Mouse (Mus musculus): ENCODE data around the gene A930033H14Rik. TPM values are rescaled to one million over a fixed set of nuclear protein-coding genes. Genes with fewer than 3 reads are reported as not detected.

Gene A930033H14Rik
- polyA plus RNA-seq, 1 experiment from 2014 or later = 2.0 TPM

DNA sequence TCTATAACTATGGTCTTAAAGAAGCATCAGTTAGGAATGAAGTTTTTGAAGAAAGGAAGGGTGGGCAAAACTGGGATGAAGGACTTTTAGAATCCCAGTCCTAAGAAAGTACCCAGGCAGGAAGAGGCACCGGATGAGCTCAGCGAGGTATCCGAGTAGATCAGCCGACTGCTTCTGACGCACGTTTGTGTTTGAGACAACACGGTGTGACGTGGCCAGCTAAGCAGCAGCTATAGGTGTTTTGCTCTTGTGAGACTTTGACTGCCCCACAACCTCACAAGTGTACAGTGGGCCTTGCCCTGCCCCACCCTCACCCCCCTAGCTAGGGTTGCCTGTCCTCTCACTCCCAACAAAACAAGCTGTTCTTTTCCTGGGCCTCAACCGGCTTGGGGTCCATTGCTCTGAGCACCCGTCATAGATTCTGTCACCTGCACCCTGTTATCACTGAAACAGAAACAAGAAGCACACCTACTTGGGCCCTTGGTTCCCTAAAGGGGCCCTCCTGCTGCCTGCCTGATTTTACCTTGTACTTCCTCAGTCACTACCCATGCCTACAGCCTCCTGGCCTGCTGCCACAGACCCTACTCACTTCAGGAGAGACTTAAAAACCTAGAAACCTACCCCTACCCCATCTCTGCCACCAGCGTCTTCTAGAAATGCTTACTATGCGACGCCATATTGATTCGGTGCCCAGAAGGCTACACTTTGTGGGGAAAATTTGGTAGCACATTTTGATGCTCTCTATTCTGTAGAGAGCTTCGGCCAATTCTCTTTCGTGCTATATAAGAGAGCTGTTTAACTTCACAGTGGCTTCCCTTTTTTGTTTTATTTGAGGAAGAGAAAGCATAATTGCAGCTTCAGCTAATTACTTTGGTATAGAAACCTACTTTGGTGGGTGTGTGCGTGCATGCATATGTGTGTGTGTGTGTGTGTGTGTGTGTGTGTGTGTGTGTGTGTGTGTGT lies 39.5 kb upstream of the A930033H14Rik start:
- Histone ChIP-seq H3K4me1 (replicated peaks; ENCODE audit: control insufficient read depth, insufficient read depth, low read length) (peaks cover 16% of the 10 kb centered on the region), H3K27me3 (ENCODE audit: control insufficient read depth, insufficient read depth, low read length) (no peaks in the 10 kb centered on the region), H3K9ac (no peak overlapping the region), H3K9me3 (ENCODE audit: control insufficient read depth, low read length) (no peaks in the 10 kb centered on the region), H3K4me3 (replicated peaks; ENCODE audit: low read length) (no peak overlapping the region), H3K36me3 (replicated peaks; ENCODE audit: control insufficient read depth, insufficient read depth) (no peaks in the 10 kb centered on the region; the same call in 1 of the 2 replicates), H3K27ac (no peak overlapping the region), H3K4me2 (replicated peaks) (no peak overlapping the region)
- DNase-seq (ENCODE audit: low spot score) (no peak), ATAC-seq (ENCODE audit: low FRiP score) (no peak)
- 93% methylated on average over 17 of the region's 17 CpGs for WGBS

DNA sequence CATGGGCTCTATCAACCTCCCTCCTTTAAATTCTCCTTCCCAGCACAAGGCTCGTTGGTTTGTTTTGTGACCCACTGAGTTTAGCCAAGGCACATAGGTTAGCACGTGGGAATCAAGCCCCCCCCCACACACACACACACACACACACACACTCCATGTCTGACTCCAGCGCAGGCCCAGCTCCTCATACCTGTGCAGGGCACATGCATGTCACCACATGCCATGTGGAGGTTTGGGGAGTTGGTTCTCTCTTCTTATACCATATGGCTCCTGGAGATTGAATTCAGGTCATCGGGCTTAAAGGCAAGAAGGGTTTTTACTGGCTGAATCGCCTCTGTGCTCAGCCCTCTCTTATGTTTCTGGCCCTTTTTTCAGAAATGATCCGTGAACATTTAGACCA lies 38.4 kb upstream of the A930033H14Rik start:
- H3K9me3 ChIP-seq (ENCODE audit: control insufficient read depth, low read length) = 0 out of 2 replicates have a peak, but pooled peaks cover 4% of the 10 kb centered on the region
- peaks cover 16% of the 10 kb centered on the region for H3K4me1 ChIP-seq (replicated peaks; ENCODE audit: control insufficient read depth, insufficient read depth, low read length)
- DNase-seq (ENCODE audit: low spot score) (no peak), ATAC-seq (ENCODE audit: low FRiP score) (no peak)
- no peak overlapping the region for H3K9ac ChIP-seq
- no peak overlapping the region for H3K27ac ChIP-seq
- no peak overlapping the region for H3K4me3 ChIP-seq (replicated peaks; ENCODE audit: low read length)
- no peak overlapping the region for H3K4me2 ChIP-seq (replicated peaks)
- no peaks in the 10 kb centered on the region for H3K27me3 ChIP-seq (ENCODE audit: control insufficient read depth, insufficient read depth, low read length)
- WGBS = 92% methylated on average over 6 of the region's 6 CpGs
- no peaks in the 10 kb centered on the region; the same call in 1 of the 2 replicates for H3K36me3 ChIP-seq (replicated peaks; ENCODE audit: control insufficient read depth, insufficient read depth)

DNA sequence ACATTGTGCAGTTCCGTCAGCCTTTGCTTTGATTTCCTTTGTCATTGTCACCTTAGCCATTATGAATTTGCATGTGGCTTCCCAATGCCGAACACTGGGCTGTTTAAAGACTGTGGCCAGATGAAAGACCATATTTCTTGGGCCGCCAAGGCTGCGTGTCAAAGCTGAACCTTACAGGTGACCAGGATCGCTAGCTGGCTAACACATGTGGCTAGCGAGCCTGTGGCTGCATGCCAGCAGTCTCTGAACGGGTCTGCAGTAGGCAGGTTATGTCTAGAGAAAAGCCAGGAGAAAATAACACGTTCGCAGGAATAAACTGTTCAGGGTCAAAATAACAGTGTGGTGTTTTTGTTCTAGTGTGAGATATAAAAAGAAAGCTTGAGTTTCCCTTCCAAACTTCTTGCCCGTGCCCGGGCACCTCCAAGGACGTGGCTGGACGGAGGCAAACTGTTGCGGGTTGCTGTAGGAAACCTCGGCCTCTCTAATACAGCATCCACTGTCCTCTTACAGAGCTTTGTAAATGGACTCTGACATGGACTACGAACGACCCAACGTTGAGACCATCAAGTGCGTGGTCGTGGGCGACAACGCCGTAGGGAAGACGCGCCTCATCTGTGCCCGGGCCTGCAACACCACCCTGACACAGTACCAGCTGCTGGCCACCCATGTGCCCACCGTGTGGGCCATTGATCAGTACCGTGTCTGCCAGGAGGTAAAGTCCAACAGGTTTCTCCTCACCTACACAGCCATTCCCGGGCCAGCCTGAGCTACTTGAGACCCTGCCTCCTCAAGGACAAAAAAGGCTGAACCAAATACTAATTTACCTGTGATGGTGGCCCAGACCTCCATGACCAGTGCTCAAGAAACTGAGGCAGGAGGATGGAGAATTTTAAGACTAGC lies 35.6 kb upstream of the A930033H14Rik start:
- 91% methylated on average over 29 of the region's 29 CpGs for WGBS
- no peak for DNase-seq (ENCODE audit: low spot score)
- Histone ChIP-seq H3K36me3 (replicated peaks; ENCODE audit: control insufficient read depth, insufficient read depth) (no peaks in the 10 kb centered on the region; the same call in 1 of the 2 replicates), H3K4me2 (replicated peaks) (no peak overlapping the region), H3K9me3 (ENCODE audit: control insufficient read depth, low read length) (0 out of 2 replicates have a peak, but pooled peaks cover 4% of the 10 kb centered on the region), H3K4me3 (replicated peaks; ENCODE audit: low read length) (no peak overlapping the region), H3K27ac (no peak overlapping the region), H3K27me3 (ENCODE audit: control insufficient read depth, insufficient read depth, low read length) (no peaks in the 10 kb centered on the region), H3K9ac (no peak overlapping the region), H3K4me1 (replicated peaks; ENCODE audit: control insufficient read depth, insufficient read depth, low read length) (no peaks in the 10 kb centered on the region; the same call in 1 of the 2 replicates)
- ATAC-seq (ENCODE audit: low FRiP score) = no peak

- Histone ChIP-seq H3K4me2 (replicated peaks) (no peak overlapping the region), H3K36me3 (replicated peaks; ENCODE audit: control insufficient read depth, insufficient read depth) (no peaks in the 10 kb centered on the region; the same call in 1 of the 2 replicates), H3K9me3 (ENCODE audit: control insufficient read depth, low read length) (0 out of 2 replicates have a peak, but pooled peaks cover 4% of the 10 kb centered on the region), H3K27ac (no peak overlapping the region), H3K27me3 (ENCODE audit: control insufficient read depth, insufficient read depth, low read length) (no peaks in the 10 kb centered on the region), H3K4me1 (replicated peaks; ENCODE audit: control insufficient read depth, insufficient read depth, low read length) (no peaks in the 10 kb centered on the region), H3K4me3 (replicated peaks; ENCODE audit: low read length) (no peak overlapping the region), H3K9ac (no peak overlapping the region)
- DNase-seq (ENCODE audit: low spot score) (no peak), ATAC-seq (ENCODE audit: low FRiP score) (no peak)
- WGBS = 97% methylated on average over 7 of the region's 7 CpGs
Observed at GRCm38 (mm10) chr10:69247311-69248033, 34.6 kb upstream of the A930033H14Rik start.

GRCm38 (mm10) chr10:69246762-69247161 lies 33.9 kb upstream of the A930033H14Rik start:
- Histone ChIP-seq H3K9ac (no peak overlapping the region), H3K4me1 (replicated peaks; ENCODE audit: control insufficient read depth, insufficient read depth, low read length) (no peaks in the 10 kb centered on the region), H3K27ac (no peak overlapping the region), H3K4me3 (replicated peaks; ENCODE audit: low read length) (no peak overlapping the region), H3K4me2 (replicated peaks) (no peak overlapping the region), H3K27me3 (ENCODE audit: control insufficient read depth, insufficient read depth, low read length) (no peaks in the 10 kb centered on the region), H3K36me3 (replicated peaks; ENCODE audit: control insufficient read depth, insufficient read depth) (no peaks in the 10 kb centered on the region; the same call in 1 of the 2 replicates), H3K9me3 (ENCODE audit: control insufficient read depth, low read length) (peaks cover 10% of the 10 kb centered on the region; the same call in 1 of the 2 replicates)
- 91% methylated on average over 3 of the region's 3 CpGs for WGBS
- DNase-seq (ENCODE audit: low spot score) (no peak), ATAC-seq (ENCODE audit: low FRiP score) (no peak)

GRCm38 (mm10) chr10:69245906-69246668 lies 33.2 kb upstream of the A930033H14Rik start:
- no peak overlapping the region for H3K9ac ChIP-seq
- H3K9me3 ChIP-seq (ENCODE audit: control insufficient read depth, low read length) = peaks cover 10% of the 10 kb centered on the region; the same call in 1 of the 2 replicates
- H3K36me3 ChIP-seq (replicated peaks; ENCODE audit: control insufficient read depth, insufficient read depth) = no peaks in the 10 kb centered on the region; the same call in 1 of the 2 replicates
- H3K4me2 ChIP-seq (replicated peaks) = no peak overlapping the region
- no peak for DNase-seq (ENCODE audit: low spot score)
- no peaks in the 10 kb centered on the region for H3K27me3 ChIP-seq (ENCODE audit: control insufficient read depth, insufficient read depth, low read length)
- no peak for ATAC-seq (ENCODE audit: low FRiP score)
- no peak overlapping the region for H3K27ac ChIP-seq
- H3K4me3 ChIP-seq (replicated peaks; ENCODE audit: low read length) = no peak overlapping the region
- no peaks in the 10 kb centered on the region for H3K4me1 ChIP-seq (replicated peaks; ENCODE audit: control insufficient read depth, insufficient read depth, low read length)
- 89% methylated on average over 10 of the region's 10 CpGs for WGBS

DNA sequence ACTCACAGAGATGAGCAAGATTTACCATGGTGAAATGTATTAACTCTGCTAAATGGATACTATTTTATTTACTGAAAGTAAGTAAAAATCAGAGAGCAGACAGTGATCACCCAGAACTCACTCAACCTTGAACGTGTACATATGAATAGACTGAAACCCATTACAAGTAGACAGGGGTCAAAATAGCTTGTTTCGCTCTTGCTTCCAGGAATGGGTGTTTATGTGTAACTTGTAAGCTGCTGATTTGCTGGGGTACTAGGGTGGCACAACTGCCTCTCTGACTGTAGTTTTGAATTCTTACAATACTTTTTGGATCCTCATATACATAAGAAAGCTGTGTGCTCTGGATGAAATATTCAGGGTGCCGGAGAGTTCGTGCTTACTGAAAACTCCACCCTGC lies 32.3 kb upstream of the A930033H14Rik start:
- Histone ChIP-seq H3K4me2 (replicated peaks) (no peak overlapping the region), H3K9me3 (ENCODE audit: control insufficient read depth, low read length) (peaks cover 10% of the 10 kb centered on the region; the same call in 1 of the 2 replicates), H3K4me1 (replicated peaks; ENCODE audit: control insufficient read depth, insufficient read depth, low read length) (no peaks in the 10 kb centered on the region), H3K27ac (no peak overlapping the region), H3K36me3 (replicated peaks; ENCODE audit: control insufficient read depth, insufficient read depth) (no peaks in the 10 kb centered on the region; the same call in 1 of the 2 replicates), H3K9ac (no peak overlapping the region), H3K27me3 (ENCODE audit: control insufficient read depth, insufficient read depth, low read length) (no peaks in the 10 kb centered on the region), H3K4me3 (replicated peaks; ENCODE audit: low read length) (no peak overlapping the region)
- DNase-seq (ENCODE audit: low spot score) (no peak), ATAC-seq (ENCODE audit: low FRiP score) (no peak)
- WGBS = 86% methylated on average over 4 of the region's 4 CpGs

DNA sequence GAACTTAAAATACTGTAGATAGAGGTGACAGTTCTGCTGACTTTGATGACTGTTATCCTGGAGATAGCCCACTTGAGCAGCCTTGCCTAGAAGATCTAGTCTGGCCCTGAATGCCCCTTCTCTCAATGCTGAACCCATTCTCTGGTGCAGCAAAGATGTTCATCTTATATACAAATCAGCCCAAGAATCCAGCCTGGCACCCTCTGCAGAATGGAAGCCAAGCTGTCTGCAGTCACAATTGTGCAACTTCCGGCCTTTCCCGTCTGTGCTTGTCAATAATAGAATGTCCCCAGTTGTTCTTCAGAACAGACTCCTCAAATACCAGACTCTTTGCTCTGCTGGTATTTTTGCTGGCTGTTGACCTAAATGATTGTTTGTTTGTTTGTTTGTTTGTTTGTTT lies 27.6 kb upstream of the A930033H14Rik start:
- DNase-seq (ENCODE audit: low spot score) = no peak
- Histone ChIP-seq H3K4me3 (replicated peaks; ENCODE audit: low read length) (no peak overlapping the region), H3K27me3 (ENCODE audit: control insufficient read depth, insufficient read depth, low read length) (no peaks in the 10 kb centered on the region), H3K9me3 (ENCODE audit: control insufficient read depth, low read length) (peaks cover 6% of the 10 kb centered on the region; the same call in 1 of the 2 replicates), H3K4me2 (replicated peaks) (no peak overlapping the region), H3K4me1 (replicated peaks; ENCODE audit: control insufficient read depth, insufficient read depth, low read length) (no peaks in the 10 kb centered on the region), H3K36me3 (replicated peaks; ENCODE audit: control insufficient read depth, insufficient read depth) (no peaks in the 10 kb centered on the region), H3K9ac (no peak overlapping the region), H3K27ac (no peak overlapping the region)
- ATAC-seq (ENCODE audit: low FRiP score) = no peak
- WGBS = 74% methylated on average over 2 of the region's 2 CpGs

All from hindbrain, embryonic 14.5 days (tissue).